Mouse (Mus musculus) brain, embryonic 14.5 days (tissue): ENCODE measurements around the gene Schip1.

Experiments used
- CTCF ChIP-seq: fragments of 200-500 bp; IDR thresholded peaks from 2 replicates; pipeline ENCODE4 v1.5.1; 2012; ENCODE audit warnings: inconsistent platforms, mild to moderate bottlenecking, moderate library complexity, borderline replicate concordance; ENCODE audit not compliant: insufficient read depth, insufficient read length; ENCODE audit errors: extremely low read depth
- POLR2A ChIP-seq: fragments of 200-500 bp; IDR thresholded peaks from 2 replicates; pipeline ENCODE4 v1.6.1; 2012; ENCODE audit warnings: mild to moderate bottlenecking, inconsistent platforms, borderline replicate concordance; ENCODE audit not compliant: poor library complexity, insufficient read depth, insufficient read length, severe bottlenecking; ENCODE audit errors: extremely low read depth

DNA sequence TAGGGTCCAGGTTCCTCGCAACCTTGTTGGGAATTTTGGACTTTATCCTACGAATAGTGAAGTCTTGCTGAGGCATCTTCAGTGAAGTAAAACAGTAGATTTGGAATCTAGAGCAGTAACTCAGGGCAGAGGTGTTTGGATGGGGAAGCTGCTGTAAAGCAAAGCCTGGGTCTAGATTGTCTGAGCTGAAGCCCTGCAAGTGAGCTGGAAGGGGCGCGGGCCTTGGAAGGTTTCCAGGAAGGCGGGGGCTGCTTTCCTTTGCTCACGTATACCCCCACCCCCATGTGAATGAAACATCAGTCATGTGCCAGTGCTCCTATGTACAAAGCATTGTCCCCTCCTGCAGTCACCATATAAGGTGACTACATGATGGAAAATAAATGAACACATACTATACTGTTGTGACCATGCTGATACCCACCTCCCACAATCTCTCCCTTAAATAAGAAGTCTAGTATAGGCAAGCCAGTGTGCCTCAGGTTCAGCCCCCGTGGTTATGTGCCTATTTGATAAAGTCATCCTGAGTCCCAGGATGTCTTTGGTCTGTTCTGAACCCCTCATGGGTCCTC lies 470.6 kb downstream of the Schip1 start:
- TF ChIP-seq CTCF (no peak), POLR2A (no peak)
